Mouse (Mus musculus) limb, embryonic 13.5 days (tissue): Measurements from ENCODE around the gene Pbx1. TPM values are rescaled to one million over a fixed set of nuclear protein-coding genes. Genes with fewer than 3 reads are reported as not detected.
A peak's percentile ranks its signal among the peaks of the same experiment; 100 is the strongest.

Source experiments
- ATAC-seq: fragments of 200-750 bp; cut with Nextera tagmentation; 2 replicates; pipeline ENCODE4 v1.8.0; 2017; ENCODE audit warnings: low read depth, moderate number of reproducible peaks, moderate TSS enrichment; ENCODE audit not compliant: low FRiP score
- H3K27ac ChIP-seq: fragments of 300-500 bp; sonication (generic); 2 replicates; pipeline ENCODE4 v1.5.1; 2015; ENCODE audit warnings: inconsistent platforms, mild to moderate bottlenecking, moderate library complexity
- H3K27me3 ChIP-seq: fragments of 300-500 bp; sonication (generic); 2 replicates; pipeline ENCODE4 v1.6.1; 2015; ENCODE audit warnings: mild to moderate bottlenecking, inconsistent platforms
- H3K36me3 ChIP-seq: fragments of 300-500 bp; sonication (generic); 2 replicates; pipeline ENCODE4 v1.6.1; 2015; ENCODE audit warnings: inconsistent platforms, mild to moderate bottlenecking, moderate library complexity
- H3K4me1 ChIP-seq: fragments of 300-500 bp; sonication (generic); 2 replicates; pipeline ENCODE4 v1.6.1; 2015; ENCODE audit warnings: inconsistent platforms
- H3K4me2 ChIP-seq: fragments of 300-500 bp; sonication (generic); replicated peaks from 2 replicates; pipeline ENCODE4 v1.6.1; 2015; ENCODE audit warnings: inconsistent platforms, mild to moderate bottlenecking, moderate library complexity
- H3K4me3 ChIP-seq: fragments of 300-500 bp; sonication (generic); 2 replicates; pipeline ENCODE4 v1.5.1; 2015; ENCODE audit warnings: moderate library complexity, mild to moderate bottlenecking, inconsistent platforms
- H3K9ac ChIP-seq: fragments of 300-500 bp; sonication (generic); 2 replicates; pipeline ENCODE4 v1.6.1; 2015; ENCODE audit warnings: mild to moderate bottlenecking, inconsistent platforms
- H3K9me3 ChIP-seq: fragments of 300-500 bp; sonication (generic); 2 replicates; pipeline ENCODE4 v1.6.1; 2016; ENCODE audit warnings: inconsistent platforms
- WGBS: fragments of 180-500 bp; shearing (Covaris S2); methylation state at CpG from one replicate; pipeline ENCODE4 v1.1.7; 2015; 5-methylcytosine and 5-hydroxymethylcytosine counted together
- polyA plus RNA-seq: library from polyadenylated mRNA; unstranded; fragments of >200 nt; fragmentation: Nextera tagmentation; extraction: Ambion mirVana; gene quantifications from 2 replicates; pipeline ENCODE4 v1.2.1, GENCODE M21; 2015

The Pbx1 gene
- polyA plus RNA-seq, 1 experiment from 2014 or later, result 31.6 TPM

- H3K4me1 ChIP-seq, result no peaks in the 10 kb centered on the region; the same call in 1 of the 2 replicates
- ATAC-seq, result no peak
- H3K4me2 ChIP-seq, result no peak overlapping the region
- no peak overlapping the region for H3K27ac ChIP-seq
- H3K9ac ChIP-seq, result no peak overlapping the region
- H3K27me3 ChIP-seq, result peaks cover 44% of the 10 kb centered on the region
- 85% methylated on average over 14 of the region's 14 CpGs for WGBS
- no peak overlapping the region for H3K4me3 ChIP-seq
- H3K36me3 ChIP-seq, result no peaks in the 10 kb centered on the region
- no peaks in the 10 kb centered on the region for H3K9me3 ChIP-seq
Observed at GRCm38 (mm10) chr1:168307275-168308182, 124.5 kb downstream of the Pbx1 start.

DNA sequence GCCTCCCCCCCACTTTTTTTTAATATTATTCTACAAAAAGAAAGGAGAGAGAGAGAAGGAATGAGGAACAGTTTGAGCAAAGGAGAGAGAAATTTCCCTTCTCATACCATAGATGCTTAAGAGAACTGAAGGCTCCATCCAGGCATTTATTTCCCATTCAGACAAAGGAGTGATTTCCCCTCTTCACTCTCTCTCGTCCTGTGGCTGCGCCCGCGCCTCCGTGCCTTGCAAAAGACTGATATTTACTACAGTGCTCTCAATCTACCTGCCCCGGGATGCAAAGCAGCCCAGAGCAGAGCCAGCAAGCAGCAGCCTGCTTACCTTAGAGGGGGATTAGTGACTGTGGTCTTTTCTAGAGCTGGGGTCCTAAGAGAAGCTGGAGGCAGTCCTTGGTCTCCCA is 131.6 kb downstream of the Pbx1 start:
- peak overlapping the region; percentile 36 for H3K4me2 ChIP-seq
- peaks cover 68% of the 10 kb centered on the region for H3K27me3 ChIP-seq
- H3K36me3 ChIP-seq, result no peaks in the 10 kb centered on the region
- H3K4me1 ChIP-seq, result peaks cover 25% of the 10 kb centered on the region
- ATAC-seq, result no peak
- no peak overlapping the region for H3K4me3 ChIP-seq
- WGBS, result 56% methylated on average over 6 of the region's 6 CpGs
- no peak overlapping the region for H3K9ac ChIP-seq
- no peak overlapping the region for H3K27ac ChIP-seq
- H3K9me3 ChIP-seq, result peaks cover 6% of the 10 kb centered on the region; the same call in 1 of the 2 replicates

DNA sequence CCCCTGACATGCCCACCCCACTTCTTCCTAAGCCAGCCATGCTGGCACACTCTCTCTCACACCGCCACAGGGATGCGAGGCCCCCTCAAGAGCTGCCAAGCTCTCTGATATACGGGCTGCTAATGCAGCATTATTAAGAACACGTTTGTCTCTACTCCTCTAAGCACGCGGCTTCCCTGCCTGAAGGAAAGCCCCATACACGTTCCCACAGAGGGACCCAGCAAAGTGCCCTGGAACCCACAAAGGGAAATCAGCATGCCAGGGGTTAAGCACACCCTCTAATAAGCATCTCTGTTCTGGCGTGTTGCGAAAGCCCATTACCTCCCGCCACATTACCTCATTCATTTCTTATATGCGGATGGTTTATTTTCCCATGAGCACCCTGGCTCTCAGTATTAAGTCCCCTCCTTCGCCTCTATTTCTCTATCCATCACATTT is 132.1 kb downstream of the Pbx1 start:
- WGBS, result 22% methylated on average over 12 of the region's 12 CpGs
- no peak overlapping the region for H3K27ac ChIP-seq
- H3K4me3 ChIP-seq, result no peak overlapping the region
- H3K36me3 ChIP-seq, result no peaks in the 10 kb centered on the region
- H3K9me3 ChIP-seq, result peaks cover 6% of the 10 kb centered on the region; the same call in 1 of the 2 replicates
- peak overlapping the region; percentile 36 for H3K4me2 ChIP-seq
- peaks cover 30% of the 10 kb centered on the region for H3K4me1 ChIP-seq
- H3K27me3 ChIP-seq, result peaks cover 64% of the 10 kb centered on the region
- peak overlapping the region; percentile 13; the same call in 1 of the 2 replicates for H3K9ac ChIP-seq
- ATAC-seq, result no peak

GRCm38 (mm10) chr1:168299181-168299580 is 132.9 kb downstream of the Pbx1 start:
- Histone ChIP-seq H3K36me3 (no peaks in the 10 kb centered on the region), H3K4me1 (peaks cover 30% of the 10 kb centered on the region), H3K9ac (no peak overlapping the region), H3K27ac (no peak overlapping the region), H3K9me3 (peaks cover 6% of the 10 kb centered on the region; the same call in 1 of the 2 replicates), H3K4me2 (no peak overlapping the region), H3K27me3 (peaks cover 61% of the 10 kb centered on the region), H3K4me3 (no peak overlapping the region)
- ATAC-seq, result no peak
- 90% methylated on average over 8 of the region's 8 CpGs for WGBS

DNA sequence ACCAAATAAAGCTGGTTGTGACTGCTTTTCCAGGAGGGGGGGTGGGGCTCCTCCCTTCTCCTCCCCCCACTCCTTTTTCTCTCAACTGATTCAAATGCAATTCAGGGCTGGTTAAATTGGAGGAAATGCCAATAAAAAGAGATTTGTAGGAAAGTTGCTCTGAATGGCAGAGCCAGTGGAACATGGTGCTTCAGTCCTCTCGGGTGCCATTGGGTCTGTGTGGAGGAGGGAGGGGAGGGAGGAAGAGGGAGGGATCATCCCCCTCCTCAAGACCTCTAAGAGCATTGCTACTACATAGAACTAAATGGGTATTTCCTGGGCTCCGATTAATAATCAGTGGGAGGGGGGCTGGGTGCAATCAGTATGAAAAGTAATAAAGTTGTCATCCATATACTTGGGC is 135.8 kb downstream of the Pbx1 start:
- H3K27me3 ChIP-seq, result peaks cover 61% of the 10 kb centered on the region
- ATAC-seq, result peak; percentile 62
- H3K9ac ChIP-seq, result no peak overlapping the region
- H3K4me2 ChIP-seq, result no peak overlapping the region
- H3K27ac ChIP-seq, result no peak overlapping the region
- H3K4me1 ChIP-seq, result peaks cover 34% of the 10 kb centered on the region
- 27% methylated on average over 2 of the region's 2 CpGs for WGBS
- H3K4me3 ChIP-seq, result no peak overlapping the region
- no peaks in the 10 kb centered on the region for H3K36me3 ChIP-seq
- peaks cover 6% of the 10 kb centered on the region; the same call in 1 of the 2 replicates for H3K9me3 ChIP-seq

DNA sequence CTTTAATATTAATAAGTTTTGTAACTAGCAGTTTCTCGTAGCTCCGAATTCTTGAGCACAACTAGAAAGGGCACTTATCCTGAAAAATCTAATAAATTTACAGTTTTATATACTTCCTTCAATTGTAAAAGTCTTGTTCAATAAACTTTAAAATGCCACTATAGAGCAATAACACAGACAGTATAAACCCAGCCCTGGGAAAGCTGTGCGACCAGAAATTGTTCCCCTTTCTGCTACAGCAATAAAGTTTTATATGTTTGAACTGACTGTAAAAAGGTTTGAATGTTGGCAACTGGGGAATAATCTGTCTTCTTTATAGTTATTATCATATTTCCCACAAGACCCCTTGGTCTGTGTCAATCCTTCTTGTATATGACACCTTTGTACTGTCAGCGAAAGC is 136.3 kb downstream of the Pbx1 start:
- Histone ChIP-seq H3K4me1 (peaks cover 39% of the 10 kb centered on the region), H3K36me3 (no peaks in the 10 kb centered on the region), H3K9ac (no peak overlapping the region), H3K9me3 (peaks cover 6% of the 10 kb centered on the region; the same call in 1 of the 2 replicates), H3K4me3 (no peak overlapping the region), H3K27ac (no peak overlapping the region), H3K4me2 (no peak overlapping the region), H3K27me3 (peaks cover 61% of the 10 kb centered on the region)
- ATAC-seq, result peak; percentile 67; the same call in 1 of the 2 replicates
- WGBS, result 31% methylated on average over 4 of the region's 4 CpGs

DNA sequence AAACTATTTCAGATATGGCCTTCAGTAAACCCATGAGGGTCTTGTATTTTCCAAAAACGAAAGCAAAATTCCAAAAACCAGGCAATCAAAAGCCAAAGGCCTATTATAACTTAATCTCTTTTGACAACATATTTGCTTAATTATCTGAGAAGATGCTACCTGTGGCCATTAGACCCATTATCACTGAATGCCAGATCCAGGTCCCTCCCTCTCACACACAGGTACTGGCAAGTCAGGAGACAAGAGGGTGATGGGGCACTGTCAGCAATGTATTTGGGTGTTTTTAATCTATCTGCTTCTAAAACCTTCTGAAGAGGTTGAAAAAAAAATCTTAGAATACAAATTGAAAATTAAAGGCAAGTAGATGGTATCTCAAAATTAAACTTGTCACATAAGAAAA is 138.4 kb downstream of the Pbx1 start:
- Histone ChIP-seq H3K27me3 (peaks cover 60% of the 10 kb centered on the region), H3K4me3 (no peak overlapping the region), H3K4me2 (no peak overlapping the region), H3K36me3 (no peaks in the 10 kb centered on the region), H3K4me1 (peaks cover 45% of the 10 kb centered on the region), H3K9me3 (peaks cover 6% of the 10 kb centered on the region; the same call in 1 of the 2 replicates), H3K9ac (no peak overlapping the region), H3K27ac (no peak overlapping the region)
- ATAC-seq, result no peak
- WGBS, result 89% methylated on average over 1 of the region's 1 CpGs

DNA sequence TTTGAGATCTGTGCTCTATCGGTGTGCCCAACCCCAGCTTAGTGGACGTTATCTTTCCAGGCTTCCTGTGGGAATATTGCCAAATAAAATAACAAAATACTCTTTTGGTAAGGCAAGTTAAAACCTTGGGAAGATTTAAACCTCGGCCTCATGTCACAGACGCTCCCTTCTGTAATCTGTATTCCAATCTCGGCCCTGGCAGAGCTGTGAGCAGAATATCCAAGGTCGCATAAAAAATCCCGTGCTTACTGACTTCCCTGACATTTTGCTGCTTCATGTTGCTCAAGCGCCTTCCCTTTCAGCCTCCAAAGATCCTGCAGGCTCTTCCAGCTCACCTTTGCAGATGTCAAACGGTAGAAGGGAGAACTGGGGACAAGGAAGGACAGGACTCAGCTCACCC is 140.0 kb downstream of the Pbx1 start:
- peaks cover 60% of the 10 kb centered on the region for H3K27me3 ChIP-seq
- H3K9ac ChIP-seq, result no peak overlapping the region
- 78% methylated on average over 9 of the region's 9 CpGs for WGBS
- H3K4me1 ChIP-seq, result peaks cover 61% of the 10 kb centered on the region
- ATAC-seq, result no peak
- H3K4me2 ChIP-seq, result no peak overlapping the region
- H3K4me3 ChIP-seq, result no peak overlapping the region
- H3K9me3 ChIP-seq, result no peaks in the 10 kb centered on the region
- no peaks in the 10 kb centered on the region for H3K36me3 ChIP-seq
- H3K27ac ChIP-seq, result no peak overlapping the region

- no peak overlapping the region for H3K4me3 ChIP-seq
- no peak overlapping the region for H3K9ac ChIP-seq
- 89% methylated on average over 6 of the region's 6 CpGs for WGBS
- no peak overlapping the region for H3K27ac ChIP-seq
- no peak overlapping the region for H3K4me2 ChIP-seq
- peaks cover 60% of the 10 kb centered on the region for H3K4me1 ChIP-seq
- peaks cover 62% of the 10 kb centered on the region for H3K27me3 ChIP-seq
- no peaks in the 10 kb centered on the region for H3K9me3 ChIP-seq
- no peak for ATAC-seq
- H3K36me3 ChIP-seq, result no peaks in the 10 kb centered on the region
Observed at GRCm38 (mm10) chr1:168291643-168292040, 140.4 kb downstream of the Pbx1 start.

DNA sequence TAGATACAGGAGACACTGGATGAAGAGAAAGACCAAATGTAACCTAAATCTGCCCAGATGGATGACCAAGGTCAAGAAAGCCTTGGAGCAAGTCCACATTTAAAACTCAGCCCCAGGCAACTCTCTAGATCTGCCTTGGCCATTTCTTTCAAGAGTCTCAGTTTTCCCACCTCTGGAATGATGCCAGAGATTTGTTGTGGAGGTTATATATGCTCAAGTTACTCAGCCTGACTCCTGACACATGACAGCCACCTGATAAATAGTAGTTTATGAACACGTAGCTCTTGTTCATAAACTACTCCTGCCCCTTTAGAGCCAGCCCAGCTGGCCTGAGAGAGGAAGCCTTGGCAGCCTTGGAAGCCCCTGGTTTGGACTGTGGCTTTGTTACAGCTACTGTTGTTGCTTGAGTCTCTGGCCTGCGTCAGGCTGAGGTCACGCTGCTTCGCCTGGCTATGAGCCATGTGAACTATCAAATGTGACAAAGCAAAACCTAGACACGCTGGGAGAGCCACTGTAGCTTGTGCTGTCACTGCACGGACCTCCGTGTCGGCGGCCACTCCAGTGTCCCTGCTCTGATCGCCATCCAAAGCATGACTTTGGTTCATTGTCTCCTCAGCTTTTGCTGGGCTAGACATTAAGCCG is 140.9 kb downstream of the Pbx1 start:
- WGBS, result 81% methylated on average over 11 of the region's 11 CpGs
- ATAC-seq, result no peak

GRCm38 (mm10) chr1:168290236-168290985 is 141.7 kb downstream of the Pbx1 start:
- H3K9ac ChIP-seq, result no peak overlapping the region
- ATAC-seq, result no peak

More for the DNA sequence above, 140.9 kb downstream of the Pbx1 start:
- Histone ChIP-seq H3K9ac (no peak overlapping the region), H3K36me3 (no peaks in the 10 kb centered on the region), H3K27me3 (peaks cover 66% of the 10 kb centered on the region), H3K4me3 (no peak overlapping the region), H3K27ac (no peak overlapping the region), H3K4me2 (no peak overlapping the region), H3K4me1 (peaks cover 55% of the 10 kb centered on the region), H3K9me3 (no peaks in the 10 kb centered on the region)

More at GRCm38 (mm10) chr1:168290236-168290985, 141.7 kb downstream of the Pbx1 start:
- H3K27me3 ChIP-seq, result peaks cover 72% of the 10 kb centered on the region
- 73% methylated on average over 8 of the region's 8 CpGs for WGBS
- H3K9me3 ChIP-seq, result no peaks in the 10 kb centered on the region
- no peak overlapping the region for H3K27ac ChIP-seq
- H3K4me1 ChIP-seq, result peaks cover 52% of the 10 kb centered on the region
- no peak overlapping the region for H3K4me3 ChIP-seq
- H3K4me2 ChIP-seq, result no peak overlapping the region
- no peaks in the 10 kb centered on the region for H3K36me3 ChIP-seq
